In the genomic region with DNA sequence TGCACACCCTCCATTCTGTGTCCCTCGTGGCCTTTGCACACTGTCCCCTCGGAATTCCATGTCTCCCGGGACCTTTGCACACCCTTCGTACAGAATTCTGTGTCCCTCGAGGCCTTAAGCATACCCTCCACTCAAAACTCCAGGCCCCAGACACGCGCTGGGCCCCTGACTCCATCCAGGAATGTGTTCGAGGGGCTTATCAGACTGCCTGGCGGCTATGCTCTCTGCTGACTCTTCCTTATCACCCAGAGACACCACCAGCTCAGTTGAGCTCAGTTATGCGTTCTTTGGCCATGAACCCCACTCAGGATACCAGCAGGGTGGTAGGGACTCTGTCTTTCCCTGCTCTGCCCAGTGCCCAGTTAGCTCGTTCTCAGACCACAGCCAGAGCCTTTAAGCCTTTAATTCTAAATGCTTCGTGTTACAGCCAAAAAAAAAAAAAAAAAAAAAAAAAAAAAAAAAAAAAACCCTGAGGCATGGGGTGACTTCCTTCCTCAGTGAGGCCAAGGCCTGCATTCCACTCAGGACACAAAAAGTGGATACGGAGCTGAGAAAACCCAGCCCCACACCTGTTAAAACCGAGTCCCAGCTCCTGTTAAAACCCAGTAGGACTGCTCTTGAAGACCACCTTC, we compare ENCODE assay signal across 8 mouse cellular contexts. TPM values are rescaled to one million over a fixed set of nuclear protein-coding genes. Genes with fewer than 3 reads are reported as not detected.
A peak's percentile ranks its signal among the peaks of the same experiment; 100 is the strongest.
DNase-seq lines count a peak whose midpoint lies in the region; ATAC-seq lines count a peak whose summit lies in the region.

No protein-coding gene starts in this region.

- peak overlapping the region; percentile 80; the same call in 1 of the 2 replicates for H3K9ac ChIP-seq in kidney, embryonic 16.5 days (replicated peaks; ENCODE audit: low read length)
- H3K9ac ChIP-seq in embryonic facial prominence, embryonic 12.5 days = peak overlapping the region; percentile 71; the same call in 1 of the 2 replicates
- no peak overlapping the region for H3K9ac ChIP-seq in limb, embryonic 12.5 days (replicated peaks)
- H3K9ac ChIP-seq in neural tube, embryonic 14.5 days (replicated peaks; ENCODE audit: low read depth, low read length) = peak overlapping the region; percentile 64

- no peaks in the 10 kb centered on the region for H3K36me3 ChIP-seq in kidney, embryonic 16.5 days (ENCODE audit: insufficient read depth, low read length)
- H3K36me3 ChIP-seq in embryonic facial prominence, embryonic 12.5 days = no peaks in the 10 kb centered on the region
- no peaks in the 10 kb centered on the region for H3K36me3 ChIP-seq in limb, embryonic 12.5 days
- H3K36me3 ChIP-seq in neural tube, embryonic 14.5 days (ENCODE audit: control insufficient read depth, insufficient read depth, low read length) = no peaks in the 10 kb centered on the region

- intact Hi-C loops in gastrocnemius, postnatal 14 days (cut with DNase I; ENCODE audit: low total_unique reads) = no loop called here

- peak overlapping the region; percentile 67 for H3K4me3 ChIP-seq in kidney, embryonic 16.5 days (ENCODE audit: low read length)
- H3K4me3 ChIP-seq in embryonic facial prominence, embryonic 12.5 days = peak overlapping the region; percentile 87
- H3K4me3 ChIP-seq in limb, embryonic 12.5 days (replicated peaks) = peak overlapping the region; percentile 76
- peak overlapping the region; percentile 64 for H3K4me3 ChIP-seq in neural tube, embryonic 14.5 days (ENCODE audit: low read depth, low read length)

- peak overlapping the region; percentile 95 for H3K4me2 ChIP-seq in kidney, embryonic 16.5 days (replicated peaks; ENCODE audit: low read depth, low read length)
- H3K4me2 ChIP-seq in embryonic facial prominence, embryonic 12.5 days (replicated peaks) = peak overlapping the region; percentile 97
- peak overlapping the region; percentile 96 for H3K4me2 ChIP-seq in limb, embryonic 12.5 days
- peak overlapping the region; percentile 73 for H3K4me2 ChIP-seq in neural tube, embryonic 14.5 days (ENCODE audit: low read depth, low read length)

- H3K27ac ChIP-seq in kidney, embryonic 16.5 days (ENCODE audit: low read length) = no peak overlapping the region
- H3K27ac ChIP-seq in embryonic facial prominence, embryonic 12.5 days = no peak overlapping the region
- H3K27ac ChIP-seq in limb, embryonic 12.5 days = no peak overlapping the region
- H3K27ac ChIP-seq in neural tube, embryonic 14.5 days (ENCODE audit: low read depth, low read length) = no peak overlapping the region

- peaks cover 28% of the 10 kb centered on the region for H3K4me1 ChIP-seq in kidney, embryonic 16.5 days (ENCODE audit: insufficient read depth, low read length)
- peaks cover 29% of the 10 kb centered on the region for H3K4me1 ChIP-seq in embryonic facial prominence, embryonic 12.5 days
- H3K4me1 ChIP-seq in limb, embryonic 12.5 days (replicated peaks) = peaks cover 28% of the 10 kb centered on the region
- H3K4me1 ChIP-seq in neural tube, embryonic 14.5 days (ENCODE audit: control insufficient read depth, insufficient read depth, low read length) = no peaks in the 10 kb centered on the region; the same call in 1 of the 2 replicates

- no peaks in the 10 kb centered on the region for H3K27me3 ChIP-seq in kidney, embryonic 16.5 days (ENCODE audit: insufficient read depth, low read length)
- peaks cover 5% of the 10 kb centered on the region; the same call in 1 of the 2 replicates for H3K27me3 ChIP-seq in embryonic facial prominence, embryonic 12.5 days
- H3K27me3 ChIP-seq in limb, embryonic 12.5 days = peaks cover 10% of the 10 kb centered on the region
- H3K27me3 ChIP-seq in neural tube, embryonic 14.5 days (ENCODE audit: control insufficient read depth, insufficient read depth, low read length) = peaks cover 8% of the 10 kb centered on the region; the same call in 1 of the 2 replicates

- 51% methylated on average over 14 of the region's 14 CpGs for WGBS in kidney, embryonic 16.5 days
- WGBS in embryonic facial prominence, embryonic 12.5 days = 43% methylated on average over 14 of the region's 14 CpGs
- 52% methylated on average over 14 of the region's 14 CpGs for WGBS in limb, embryonic 12.5 days
- WGBS in neural tube, embryonic 14.5 days = 65% methylated on average over 14 of the region's 14 CpGs

- no peaks in the 10 kb centered on the region for H3K9me3 ChIP-seq in kidney, embryonic 16.5 days (ENCODE audit: low read length)
- H3K9me3 ChIP-seq in embryonic facial prominence, embryonic 12.5 days = no peaks in the 10 kb centered on the region
- H3K9me3 ChIP-seq in limb, embryonic 12.5 days = no peaks in the 10 kb centered on the region
- H3K9me3 ChIP-seq in neural tube, embryonic 14.5 days (ENCODE audit: control insufficient read depth, low read length) = no peaks in the 10 kb centered on the region

- ATAC-seq in kidney, embryonic 16.5 days (ENCODE audit: low FRiP score, low TSS enrichment) = 0 out of 2 replicates have a peak, but pooled peaks have one; percentile 6
- no peak for ATAC-seq in embryonic facial prominence, embryonic 12.5 days (ENCODE audit: insufficient number of reproducible peaks, insufficient read depth, low FRiP score, low TSS enrichment)
- ATAC-seq in limb, embryonic 12.5 days (ENCODE audit: insufficient number of reproducible peaks, insufficient read depth, low FRiP score, low TSS enrichment, low read depth) = no peak; the same call in 1 of the 2 replicates
- peak; percentile 19; the same call in 1 of the 2 replicates for ATAC-seq in neural tube, embryonic 14.5 days (ENCODE audit: low read depth)

- no peak for DNase-seq in kidney, adult 11 months
- DNase-seq in gastrocnemius, postnatal 14 days = no peak
- no peak for DNase-seq in cerebellum, postnatal 14 days
- DNase-seq in layer of hippocampus, adult 11-12 months (ENCODE audit: low spot score) = no peak

RNA-seq across cellular contexts. Expression of a gene that starts 0.7 kb away (rescaled TPM):
- 91.8 and 103 TPM in 2 replicates for polyA plus RNA-seq in kidney, embryonic 16.5 days (2015; fragmentation: Nextera tagmentation; extraction: Ambion mirVana)
- 38.8 and 40.6 TPM in 2 replicates for polyA plus RNA-seq in embryonic facial prominence, embryonic 12.5 days (2016; fragmentation: Nextera tagmentation; extraction: Ambion mirVana)
- 36.0 and 36.5 TPM in 2 replicates for polyA plus RNA-seq in limb, embryonic 12.5 days (2016; fragmentation: Nextera tagmentation; extraction: Ambion mirVana)
- 33.7 and 36.9 TPM in 2 replicates for polyA plus RNA-seq in neural tube, embryonic 14.5 days (2014; fragmentation: Nextera tagmentation; extraction: Ambion mirVana)
- total RNA-seq in gastrocnemius, postnatal 14 days (2021) = 10 to 100 TPM; 55.0 to 80.1 TPM

RNA-seq across cellular contexts. Expression of a gene that starts 47.5 kb away (rescaled TPM):
- 0.34 and 0.51 TPM in 2 replicates for polyA plus RNA-seq in kidney, embryonic 16.5 days (2015; fragmentation: Nextera tagmentation; extraction: Ambion mirVana)
- polyA plus RNA-seq in embryonic facial prominence, embryonic 12.5 days (2016; fragmentation: Nextera tagmentation; extraction: Ambion mirVana) = 0.31 TPM in 2 replicates
- 0.39 and 0.46 TPM in 2 replicates for polyA plus RNA-seq in limb, embryonic 12.5 days (2016; fragmentation: Nextera tagmentation; extraction: Ambion mirVana)
- 0.28 and 0.50 TPM in 2 replicates for polyA plus RNA-seq in neural tube, embryonic 14.5 days (2014; fragmentation: Nextera tagmentation; extraction: Ambion mirVana)
- total RNA-seq in gastrocnemius, postnatal 14 days (2021) = not detected

RNA-seq across cellular contexts. Expression of a gene that starts 48.4 kb away (rescaled TPM):
- 1,279 and 1,344 TPM in 2 replicates for polyA plus RNA-seq in kidney, embryonic 16.5 days (2015; fragmentation: Nextera tagmentation; extraction: Ambion mirVana)
- 1,075 and 1,101 TPM in 2 replicates for polyA plus RNA-seq in embryonic facial prominence, embryonic 12.5 days (2016; fragmentation: Nextera tagmentation; extraction: Ambion mirVana)
- polyA plus RNA-seq in limb, embryonic 12.5 days (2016; fragmentation: Nextera tagmentation; extraction: Ambion mirVana) = 1,024 and 1,053 TPM in 2 replicates
- 1,368 and 1,388 TPM in 2 replicates for polyA plus RNA-seq in neural tube, embryonic 14.5 days (2014; fragmentation: Nextera tagmentation; extraction: Ambion mirVana)
- total RNA-seq in gastrocnemius, postnatal 14 days (2021) = 1,000 to 10,000 TPM in 1 of 2 experiments, 100 to 1,000 TPM in 1; 660 to 1,001 TPM

Comparison
In these comparisons a context has a peak if more than half of its experiments do, and no peak if none do; other contexts are left out.
1. ATAC-seq: peak in kidney, embryonic 16.5 days (single experiment) and neural tube, embryonic 14.5 days (single experiment); none in embryonic facial prominence, embryonic 12.5 days (single experiment) and limb, embryonic 12.5 days (single experiment).
2. Peak in every context shown above with its lines, with median percentiles within 50 percentile points of each other: H3K4me2 ChIP-seq and H3K4me3 ChIP-seq.